Mouse (Mus musculus) MEL (cell line): ENCODE results near the gene Srp54a. TPM values are rescaled to one million over a fixed set of nuclear protein-coding genes. Genes with fewer than 3 reads are reported as not detected.
A peak's percentile ranks its signal among the peaks of the same experiment; 100 is the strongest.

Source experiments
- DNase-seq: peaks from one replicate; pipeline ENCODE4 v3.0.0; 2011; ENCODE audit warnings: low read depth, low spot score
- H3K27ac ChIP-seq: 2 replicates; pipeline ENCODE4 v1.5.1; 2012; ENCODE audit warnings: low read depth, mild to moderate bottlenecking, control low read depth, low read length, moderate library complexity; ENCODE audit not compliant: control insufficient read depth
- H3K27me3 ChIP-seq, 2 experiments: fragments of 150-350 bp in 1 of 2; sonication (generic) in 1 of 2; 2 replicates each; pipeline ENCODE4 v1.6.1; 2012; ENCODE audit warnings: low read length in 2 of 2, mild to moderate bottlenecking in 2 of 2, improper control_type of control experiment in 1 of 2, moderate library complexity in 1 of 2; ENCODE audit not compliant: insufficient read depth in 2 of 2, control insufficient read depth in 1 of 2
- H3K36me3 ChIP-seq, 2 experiments: 2 replicates each; pipeline ENCODE4 v1.6.1; 2012 to 2014; ENCODE audit warnings: low read length in 2 of 2, improper control_type of control experiment in 1 of 2, inconsistent platforms in 1 of 2, mild to moderate bottlenecking in 1 of 2; ENCODE audit not compliant: insufficient read depth in 2 of 2, control insufficient read depth in 1 of 2
- H3K4me1 ChIP-seq, 2 experiments: fragments of 150-350 bp in 1 of 2; sonication (generic) in 1 of 2; 2 replicates each; pipeline ENCODE4 v1.6.1; 2012; ENCODE audit warnings: low read length in 2 of 2, improper control_type of control experiment in 1 of 2, mild to moderate bottlenecking in 1 of 2; ENCODE audit not compliant: insufficient read depth in 2 of 2, control insufficient read depth in 1 of 2
- H3K4me3 ChIP-seq, 2 experiments: fragments of 150-350 bp in 1 of 2; sonication (generic) in 1 of 2; 2 replicates each; pipeline ENCODE4 v1.5.1; 2012; ENCODE audit warnings: low read depth in 2 of 2, low read length in 2 of 2, mild to moderate bottlenecking in 2 of 2, moderate library complexity in 2 of 2, control low read depth in 1 of 2, improper control_type of control experiment in 1 of 2; ENCODE audit not compliant: control insufficient read depth in 1 of 2, insufficient read depth in 1 of 2
- H3K79me2 ChIP-seq: 2 replicates; pipeline ENCODE4 v1.6.1; 2012; ENCODE audit warnings: mild to moderate bottlenecking, low read length, moderate library complexity; ENCODE audit not compliant: control insufficient read depth, poor library complexity, insufficient read depth
- H3K9ac ChIP-seq: 2 replicates; pipeline ENCODE4 v1.6.1; 2012; ENCODE audit warnings: low read depth, mild to moderate bottlenecking, control low read depth, low read length, moderate library complexity; ENCODE audit not compliant: control insufficient read depth, poor library complexity, severe bottlenecking
- H3K9me3 ChIP-seq: fragments of 150-350 bp; sonication (generic); replicated peaks from 2 replicates; pipeline ENCODE4 v1.6.1; 2012; ENCODE audit warnings: mild to moderate bottlenecking, low read length, improper control_type of control experiment, moderate library complexity; ENCODE audit not compliant: insufficient read depth
- CHD1 ChIP-seq: IDR thresholded peaks from 2 replicates; pipeline ENCODE4 v1.6.1; 2012; ENCODE audit warnings: low read depth, mild to moderate bottlenecking, inconsistent platforms, low read length, improper control_type of control experiment
- CHD2 ChIP-seq: IDR thresholded peaks from 2 replicates; pipeline ENCODE4 v1.6.1; 2011; ENCODE audit warnings: low read length, improper control_type of control experiment
- CTCF ChIP-seq, 3 experiments: IDR thresholded peaks in 2 of 3; conservative IDR thresholded peaks in 1 of 3; 2 replicates each; pipeline ENCODE4 v1.5.1; 2011 to 2012; ENCODE audit warnings: low read length in 3 of 3, low read depth in 2 of 3, mild to moderate bottlenecking in 2 of 3, improper control_type of control experiment in 1 of 3, inconsistent platforms in 1 of 3, mixed read lengths in 1 of 3, moderate library complexity in 1 of 3; ENCODE audit not compliant: control insufficient read depth in 1 of 3, insufficient read depth in 1 of 3, poor library complexity in 1 of 3, severe bottlenecking in 1 of 3
- E2F4 ChIP-seq: IDR thresholded peaks from 2 replicates; pipeline ENCODE4 v1.6.1; 2011; ENCODE audit warnings: low read depth, low read length, improper control_type of control experiment, borderline replicate concordance
- EP300 ChIP-seq, 2 experiments: IDR thresholded peaks; 2 replicates each; pipeline ENCODE4 v1.6.1; 2011; ENCODE audit warnings: improper control_type of control experiment in 2 of 2, low read length in 2 of 2, low read depth in 1 of 2, mild to moderate bottlenecking in 1 of 2
- ETS1 ChIP-seq: IDR thresholded peaks from 2 replicates; pipeline ENCODE4 v1.6.1; 2012; ENCODE audit warnings: low read depth, mild to moderate bottlenecking, inconsistent platforms, low read length, improper control_type of control experiment, moderate library complexity
- GABPA ChIP-seq: IDR thresholded peaks from 2 replicates; pipeline ENCODE4 v1.6.1; 2012; ENCODE audit warnings: low read depth, mild to moderate bottlenecking, inconsistent platforms, low read length, improper control_type of control experiment, moderate library complexity
- GATA1 ChIP-seq: IDR thresholded peaks from 2 replicates; pipeline ENCODE4 v1.6.1; 2011; ENCODE audit warnings: low read depth, low read length, improper control_type of control experiment
- HCFC1 ChIP-seq: IDR thresholded peaks from 2 replicates; pipeline ENCODE4 v1.6.1; 2012; ENCODE audit warnings: low read depth, mild to moderate bottlenecking, inconsistent platforms, low read length, improper control_type of control experiment, moderate library complexity
- JUND ChIP-seq: IDR thresholded peaks from 2 replicates; pipeline ENCODE4 v1.6.1; 2011; ENCODE audit warnings: low read depth, mild to moderate bottlenecking, improper control_type of control experiment, low read length
- KAT2A ChIP-seq: conservative IDR thresholded peaks from 2 replicates; pipeline ENCODE4 v1.6.1; 2012; ENCODE audit warnings: low read depth, low read length, improper control_type of control experiment, inconsistent platforms
- MAFK ChIP-seq: IDR thresholded peaks from 2 replicates; pipeline ENCODE4 v1.6.1; 2011; ENCODE audit warnings: low read depth, mild to moderate bottlenecking, low read length, improper control_type of control experiment, borderline replicate concordance
- MAX ChIP-seq: IDR thresholded peaks from 2 replicates; pipeline ENCODE4 v1.6.1; 2011; ENCODE audit warnings: low read length, improper control_type of control experiment
- MAZ ChIP-seq: IDR thresholded peaks from 2 replicates; pipeline ENCODE4 v1.6.1; 2012; ENCODE audit warnings: low read depth, mild to moderate bottlenecking, inconsistent platforms, low read length, improper control_type of control experiment
- MEF2A ChIP-seq: IDR thresholded peaks from 2 replicates; pipeline ENCODE4 v1.6.1; 2014; ENCODE audit warnings: low read depth, mild to moderate bottlenecking, inconsistent platforms, low read length, improper control_type of control experiment; ENCODE audit not compliant: poor library complexity, insufficient replicate concordance, severe bottlenecking; ENCODE audit errors: extremely low read depth
- MXI1 ChIP-seq: IDR thresholded peaks from 2 replicates; pipeline ENCODE4 v1.6.1; 2011; ENCODE audit warnings: mild to moderate bottlenecking, low read depth, low read length, improper control_type of control experiment
- MYB ChIP-seq: IDR thresholded peaks from 2 replicates; pipeline ENCODE4 v1.6.1; 2011; ENCODE audit warnings: mild to moderate bottlenecking, low read depth, low read length, improper control_type of control experiment
- MYC ChIP-seq: IDR thresholded peaks from 2 replicates; pipeline ENCODE4 v1.6.1; 2011; ENCODE audit warnings: low read depth, mild to moderate bottlenecking, low read length, improper control_type of control experiment, moderate library complexity
- NELFE ChIP-seq: IDR thresholded peaks from 2 replicates; pipeline ENCODE4 v1.6.1; 2011; ENCODE audit warnings: low read depth, low read length, improper control_type of control experiment
- POLR2A ChIP-seq, 2 experiments: IDR thresholded peaks; 2 replicates each; pipeline ENCODE4 v1.6.1; 2011 to 2012; ENCODE audit warnings: low read length in 2 of 2, mild to moderate bottlenecking in 2 of 2, control low read depth in 1 of 2, improper control_type of control experiment in 1 of 2, low read depth in 1 of 2, moderate library complexity in 1 of 2; ENCODE audit not compliant: control insufficient read depth in 1 of 2, insufficient read depth in 1 of 2, poor library complexity in 1 of 2
- POLR2AphosphoS5 ChIP-seq: IDR thresholded peaks from 2 replicates; pipeline ENCODE4 v1.6.1; 2012; ENCODE audit warnings: low read depth, borderline replicate concordance, mild to moderate bottlenecking, inconsistent platforms, low read length, moderate library complexity, mixed read lengths
- RAD21 ChIP-seq: IDR thresholded peaks from 2 replicates; pipeline ENCODE4 v1.6.1; 2011; ENCODE audit warnings: mild to moderate bottlenecking, low read depth, low read length, improper control_type of control experiment
- RCOR1 ChIP-seq: IDR thresholded peaks from 2 replicates; pipeline ENCODE4 v1.6.1; 2012; ENCODE audit warnings: low read depth, mild to moderate bottlenecking, inconsistent platforms, low read length, improper control_type of control experiment
- SIN3A ChIP-seq: IDR thresholded peaks from 2 replicates; pipeline ENCODE4 v1.6.1; 2012; ENCODE audit warnings: low read length, improper control_type of control experiment, inconsistent platforms
- SMC3 ChIP-seq: IDR thresholded peaks from 2 replicates; pipeline ENCODE4 v1.6.1; 2011; ENCODE audit warnings: low read depth, low read length, improper control_type of control experiment
- TAL1 ChIP-seq: IDR thresholded peaks from 2 replicates; pipeline ENCODE4 v1.6.1; 2012; ENCODE audit warnings: mild to moderate bottlenecking, inconsistent platforms, low read length, moderate library complexity, mixed read lengths
- TBP ChIP-seq: IDR thresholded peaks from 2 replicates; pipeline ENCODE4 v1.8.0; 2011; ENCODE audit warnings: low read depth, low read length, improper control_type of control experiment
- TCF12 ChIP-seq: IDR thresholded peaks from 2 replicates; pipeline ENCODE4 v1.6.1; 2014; ENCODE audit warnings: low read depth, mild to moderate bottlenecking, inconsistent platforms, low read length, improper control_type of control experiment, moderate library complexity
- USF1 ChIP-seq: IDR thresholded peaks from 2 replicates; pipeline ENCODE4 v1.6.1; 2014; ENCODE audit warnings: low read depth, mild to moderate bottlenecking, inconsistent platforms, low read length, improper control_type of control experiment, moderate library complexity
- ZC3H11A ChIP-seq: IDR thresholded peaks from 2 replicates; pipeline ENCODE4 v1.6.1; 2012; ENCODE audit warnings: low read depth, mild to moderate bottlenecking, inconsistent platforms, low read length, improper control_type of control experiment
- ZKSCAN1 ChIP-seq: IDR thresholded peaks from 2 replicates; pipeline ENCODE4 v1.6.1; 2012; ENCODE audit warnings: low read depth, mild to moderate bottlenecking, inconsistent platforms, low read length, improper control_type of control experiment, moderate library complexity
- ZNF384 ChIP-seq: IDR thresholded peaks from 2 replicates; pipeline ENCODE4 v1.6.1; 2012; ENCODE audit warnings: low read depth, mild to moderate bottlenecking, inconsistent platforms, low read length, improper control_type of control experiment
- polyA plus RNA-seq, 2 experiments: library from polyadenylated mRNA; stranded (reverse) in 1 of 2; unstranded in 1 of 2; fragments of >175 nt in 1 of 2; fragments of >200 nt in 1 of 2; gene quantifications; 2 replicates each; pipeline versions ENCODE4 v1.2.1 to v1.2.4; 2012; ENCODE audit warnings: low replicate concordance in 2 of 2, low read depth in 1 of 2; ENCODE audit not compliant: insufficient read length in 2 of 2, insufficient read depth in 1 of 2, missing spikeins in 1 of 2
- total RNA-seq: library from RNA; depleted of rRNA; stranded (reverse); fragments of 300-350 nt; gene quantifications from 2 replicates; pipeline ENCODE4 v1.2.3, GENCODE M21; 2012

Gene Srp54a
- total and polyA plus RNA-seq, 3 experiments = 39.4 to 405 (median 54.7) TPM

- 0 out of 2 replicates have a peak, but pooled peaks have one; percentile 25 for TF ChIP-seq JUND
- TF ChIP-seq SMC3 = no peak; the same call in 1 of the 2 replicates
- TF ChIP-seq ZNF384 = peak; percentile 72
- TF ChIP-seq SIN3A = peak; percentile 72
- TF ChIP-seq MEF2A = peak; percentile 87; the same call in 1 of the 2 replicates
- TF ChIP-seq MAZ = no peak
- no peak for TF ChIP-seq E2F4
- TF ChIP-seq MAFK = 0 out of 2 replicates have a peak, but pooled peaks have one; percentile 29
- TF ChIP-seq TAL1 = peak; percentile 97
- TF ChIP-seq MXI1 = peak; percentile 40; the same call in 1 of the 2 replicates
- TF ChIP-seq POLR2AphosphoS5 = no peak
- peak; percentile 19; the same call in 1 of the 2 replicates for TF ChIP-seq CHD2
- peak; percentile 11; the same call in 1 of the 2 replicates for TF ChIP-seq ZKSCAN1
- no peak for TF ChIP-seq GABPA
- 0 out of 2 replicates have a peak, but pooled peaks have one; percentile 4 for TF ChIP-seq MAX
- TF ChIP-seq USF1 = no peak
- peak; percentile 88 for TF ChIP-seq MYB
- peak; percentile 87 to 96 for TF ChIP-seq EP300 (IDR thresholded peaks at IDR 0.05; ENCODE audit: low read depth in 1 of 2, low read length in 2 of 2)
- no peak for TF ChIP-seq RAD21
- no peak for TF ChIP-seq CTCF (IDR thresholded peaks at IDR 0.05 in 2 of 3, conservative IDR thresholded peaks at IDR 0.05 in 1 of 3; ENCODE audit: control insufficient read depth in 1 of 3, insufficient read depth in 1 of 3, low read depth in 2 of 3, low read length in 3 of 3, poor library complexity in 1 of 3, severe bottlenecking in 1 of 3)
- TF ChIP-seq, all 39 proteins: peak for 24
Measured at GRCm38 (mm10) chr12:55051210-55052173, 28.6 kb upstream of the Srp54a start (continued).

GRCm38 (mm10) chr12:55053267-55053666 lies 26.8 kb upstream of the Srp54a start:
- Histone ChIP-seq H3K27ac (no peak overlapping the region), H3K9me3 (no peaks in the 10 kb centered on the region), H3K4me1 (peaks cover 43 to 46% of the 10 kb centered on the region in 2 experiments), H3K27me3 (no peaks in the 10 kb centered on the region), H3K36me3 (peaks cover 0 to 61% of the 10 kb centered on the region in 2 experiments; a peak in 3 of 4 replicates), H3K4me3 (no peak overlapping the region), H3K9ac (no peak overlapping the region), H3K79me2 (no peaks in the 10 kb centered on the region)
- TF ChIP-seq HCFC1 (no peak), ETS1 (peak; percentile 67), MXI1 (no peak), MYC (no peak), MAFK (no peak), RCOR1 (peak; percentile 76), CHD1 (no peak), ZC3H11A (no peak), MAZ (no peak), KAT2A (no peak), TBP (no peak), NELFE (no peak), TAL1 (peak; percentile 58), TCF12 (peak; percentile 85), POLR2A (IDR thresholded peaks at IDR 0.05; ENCODE audit: control insufficient read depth in 1 of 2, insufficient read depth in 1 of 2, low read depth in 1 of 2, low read length in 2 of 2, poor library complexity in 1 of 2) (no peak), ZKSCAN1 (no peak), MAX (no peak), USF1 (no peak), EP300 (IDR thresholded peaks at IDR 0.05; ENCODE audit: low read depth in 1 of 2, low read length in 2 of 2) (peak; percentile 65 to 79), GATA1 (peak; percentile 74)
- DNase-seq = peak; percentile 65
